Mouse (Mus musculus): ENCODE data around the gene Pdzd8. TPM values are rescaled to one million over a fixed set of nuclear protein-coding genes. Genes with fewer than 3 reads are reported as not detected.
A peak's percentile ranks its signal among the peaks of the same experiment; 100 is the strongest.

Gene Pdzd8
- polyA plus RNA-seq, 1 experiment from 2014 or later: 10.4 TPM

DNA sequence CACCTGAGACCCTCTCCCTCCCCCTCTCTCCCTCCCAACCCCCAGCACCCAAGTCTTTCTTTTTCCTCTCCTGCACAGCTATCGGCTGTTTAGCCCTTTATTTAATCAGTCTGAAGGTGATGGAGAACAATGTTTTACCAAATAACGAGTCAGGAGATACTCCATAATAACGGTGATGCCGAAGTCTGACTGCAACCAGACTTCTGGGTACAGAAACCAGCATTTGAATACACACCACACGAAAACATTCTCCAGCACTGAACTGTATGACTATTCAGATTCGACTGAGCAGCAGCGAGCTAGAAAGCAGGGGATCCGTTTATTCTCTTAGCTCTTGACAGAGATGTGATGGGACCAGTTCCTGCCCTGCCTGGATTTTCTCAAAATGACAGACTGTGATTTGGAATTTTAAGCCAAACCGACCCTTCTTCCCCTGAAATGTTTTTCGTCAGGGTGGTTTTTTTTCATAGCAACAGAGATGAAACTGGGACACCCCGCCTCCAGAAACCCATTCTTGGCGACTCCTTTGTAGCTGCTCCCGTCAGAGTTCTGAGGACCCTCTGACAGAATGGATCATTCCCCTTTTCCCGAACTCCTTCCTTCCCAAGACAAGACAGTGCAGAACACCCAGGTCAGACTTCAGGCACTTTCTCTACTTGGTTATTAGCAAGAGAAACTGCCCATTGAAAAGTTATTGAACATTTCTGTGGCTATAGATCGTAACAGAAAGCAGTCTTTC is 5.7 kb upstream of the Pdzd8 start:
- no peak overlapping the region for H3K27ac ChIP-seq (replicated peaks)
- no peaks in the 10 kb centered on the region for H3K9me3 ChIP-seq
- H3K36me3 ChIP-seq: no peaks in the 10 kb centered on the region
- no peak for ATAC-seq (ENCODE audit: low read depth)
- no peak overlapping the region for H3K9ac ChIP-seq
- no peaks in the 10 kb centered on the region for H3K27me3 ChIP-seq
- H3K4me1 ChIP-seq (replicated peaks): peaks cover 7% of the 10 kb centered on the region; the same call in 1 of the 2 replicates
- no peak overlapping the region for H3K4me2 ChIP-seq
- no peak overlapping the region for H3K4me3 ChIP-seq
- 78% methylated on average over 15 of the region's 15 CpGs for WGBS

DNA sequence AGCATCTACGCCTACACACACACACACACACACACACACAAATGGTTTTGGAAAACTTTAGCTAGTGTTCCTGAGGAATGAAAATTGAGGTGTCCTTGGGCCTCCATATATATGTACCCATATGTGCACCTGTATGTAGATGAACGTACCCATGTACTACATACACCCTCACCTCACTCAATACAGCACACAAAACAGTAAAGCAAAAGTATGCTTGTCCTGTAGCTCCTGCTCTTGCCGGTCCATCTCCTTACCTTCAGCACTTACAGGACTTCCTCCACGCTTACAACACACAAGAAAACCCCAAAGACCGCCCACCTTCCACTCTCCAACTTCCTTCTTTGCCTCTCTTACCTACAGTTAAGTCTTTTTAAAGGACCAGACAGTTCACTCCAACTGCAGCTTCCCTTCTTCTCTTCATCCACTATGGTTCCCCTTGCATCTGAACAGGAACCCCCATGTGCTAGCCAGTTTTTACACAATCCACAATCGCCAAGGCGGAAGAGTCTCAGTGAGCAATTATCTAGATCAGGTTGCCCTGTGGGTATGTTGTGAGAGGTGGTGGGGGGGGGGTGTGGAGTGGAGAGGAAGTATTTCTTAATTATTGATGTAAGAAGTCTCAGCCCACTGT is 4.8 kb upstream of the Pdzd8 start:
- Histone ChIP-seq H3K4me3 (no peak overlapping the region), H3K4me1 (replicated peaks) (peaks cover 8% of the 10 kb centered on the region; the same call in 1 of the 2 replicates), H3K27ac (replicated peaks) (no peak overlapping the region), H3K9ac (no peak overlapping the region), H3K9me3 (no peaks in the 10 kb centered on the region), H3K36me3 (no peaks in the 10 kb centered on the region), H3K4me2 (no peak overlapping the region), H3K27me3 (no peaks in the 10 kb centered on the region)
- WGBS: 88% methylated on average over 7 of the region's 7 CpGs
- no peak for ATAC-seq (ENCODE audit: low read depth)

DNA sequence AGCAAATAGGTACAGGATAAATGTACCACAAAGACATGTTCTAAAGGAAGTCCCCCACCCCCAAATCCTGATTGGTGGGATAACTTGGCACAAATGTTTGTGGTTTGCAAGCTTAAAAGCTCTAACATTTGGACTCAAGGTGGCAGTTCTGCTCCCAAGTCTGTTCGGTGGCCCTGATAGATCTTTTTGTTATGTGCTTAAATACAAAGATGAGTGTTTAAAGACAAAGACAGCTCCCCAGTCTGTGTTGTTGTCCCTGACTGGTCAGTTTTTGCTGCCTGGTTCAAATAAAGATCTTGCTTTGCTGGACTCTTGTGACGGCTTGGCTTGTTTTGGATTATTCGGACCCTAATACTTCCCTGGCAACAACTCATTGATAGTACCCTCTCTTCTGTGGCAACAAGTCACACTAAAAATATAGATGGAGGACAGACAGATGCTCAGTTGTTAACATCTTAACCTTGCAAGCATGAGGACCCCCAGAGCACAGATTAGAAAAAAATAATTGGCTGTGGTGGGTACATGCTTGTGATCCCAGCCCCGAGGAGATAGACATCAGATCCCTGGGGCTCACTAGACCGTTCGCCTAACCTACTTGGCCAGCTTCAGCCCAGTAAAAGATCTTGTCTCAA is 3.9 kb upstream of the Pdzd8 start:
- Histone ChIP-seq H3K4me3 (no peak overlapping the region), H3K9ac (no peak overlapping the region), H3K36me3 (no peaks in the 10 kb centered on the region), H3K27me3 (no peaks in the 10 kb centered on the region), H3K9me3 (no peaks in the 10 kb centered on the region), H3K4me2 (no peak overlapping the region), H3K27ac (replicated peaks) (no peak overlapping the region), H3K4me1 (replicated peaks) (peaks cover 13% of the 10 kb centered on the region)
- WGBS: 86% methylated on average over 6 of the region's 6 CpGs
- no peak for ATAC-seq (ENCODE audit: low read depth)

DNA sequence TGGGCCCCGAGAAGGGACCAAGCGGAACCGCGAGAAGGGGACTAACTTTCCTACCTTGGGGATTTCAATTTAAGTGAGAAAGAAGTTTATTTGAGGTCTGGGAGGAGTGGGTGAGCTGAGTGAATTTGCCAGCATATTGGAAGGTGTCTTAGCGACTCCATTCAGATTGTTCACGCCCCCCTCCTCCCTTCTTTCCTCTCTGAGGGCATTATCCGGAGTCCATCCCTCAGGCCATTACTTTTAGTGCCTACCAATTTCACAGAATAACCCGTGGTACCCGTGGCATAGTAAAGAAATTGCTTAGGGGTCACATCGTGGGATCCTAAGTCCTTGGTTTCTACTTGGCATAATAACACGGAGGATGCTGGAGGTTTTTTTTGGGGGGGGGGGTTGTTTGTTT is 745 bp upstream of the Pdzd8 start:
- Histone ChIP-seq H3K4me2 (peak overlapping the region; percentile 74), H3K4me1 (replicated peaks) (peaks cover 42% of the 10 kb centered on the region), H3K27me3 (no peaks in the 10 kb centered on the region), H3K27ac (replicated peaks) (peak overlapping the region; percentile 96), H3K9me3 (no peaks in the 10 kb centered on the region), H3K9ac (peak overlapping the region; percentile 87), H3K4me3 (peak overlapping the region; percentile 79), H3K36me3 (no peaks in the 10 kb centered on the region)
- WGBS: under 1% methylated on average over 11 of the region's 11 CpGs
- peak; percentile 9 for ATAC-seq (ENCODE audit: low read depth)

DNA sequence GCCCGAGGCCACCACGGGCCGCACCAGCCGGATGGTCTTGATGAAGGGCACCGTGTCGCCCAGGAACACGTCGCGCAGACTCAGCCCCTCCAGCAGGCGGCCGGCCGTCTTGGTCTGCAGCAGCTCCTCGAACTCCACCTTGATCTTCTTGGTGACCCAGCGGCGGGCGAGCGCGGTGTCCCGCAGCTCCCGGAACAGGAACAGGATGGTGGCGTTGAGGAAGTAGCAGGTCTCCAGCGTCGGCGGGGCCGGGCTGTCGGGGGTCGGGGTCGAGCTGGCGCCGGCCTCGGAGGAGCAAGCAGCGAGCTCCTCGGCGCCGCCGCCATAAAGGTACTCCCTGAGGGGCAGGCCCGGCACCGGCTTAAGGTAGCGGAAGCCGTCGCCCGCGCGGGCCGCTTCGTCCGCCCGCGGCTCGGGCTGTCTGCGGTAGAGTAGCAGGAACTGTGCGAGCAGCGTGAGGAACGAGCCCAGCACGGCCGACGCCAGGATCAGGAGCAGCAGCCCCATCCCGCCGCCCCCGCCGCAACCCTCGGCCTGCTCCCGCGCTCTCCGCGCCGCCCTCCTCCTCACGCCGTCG is 411 bp downstream of the Pdzd8 start:
- 0% methylated on average over 65 of the region's 70 CpGs for WGBS
- peak; percentile 66 for ATAC-seq (ENCODE audit: low read depth)
- Histone ChIP-seq H3K9ac (peak overlapping the region; percentile 87), H3K36me3 (no peaks in the 10 kb centered on the region), H3K9me3 (no peaks in the 10 kb centered on the region), H3K27me3 (no peaks in the 10 kb centered on the region), H3K27ac (replicated peaks) (peak overlapping the region; percentile 96), H3K4me1 (replicated peaks) (peaks cover 48% of the 10 kb centered on the region), H3K4me3 (peak overlapping the region; percentile 79), H3K4me2 (peak overlapping the region; percentile 100)

DNA sequence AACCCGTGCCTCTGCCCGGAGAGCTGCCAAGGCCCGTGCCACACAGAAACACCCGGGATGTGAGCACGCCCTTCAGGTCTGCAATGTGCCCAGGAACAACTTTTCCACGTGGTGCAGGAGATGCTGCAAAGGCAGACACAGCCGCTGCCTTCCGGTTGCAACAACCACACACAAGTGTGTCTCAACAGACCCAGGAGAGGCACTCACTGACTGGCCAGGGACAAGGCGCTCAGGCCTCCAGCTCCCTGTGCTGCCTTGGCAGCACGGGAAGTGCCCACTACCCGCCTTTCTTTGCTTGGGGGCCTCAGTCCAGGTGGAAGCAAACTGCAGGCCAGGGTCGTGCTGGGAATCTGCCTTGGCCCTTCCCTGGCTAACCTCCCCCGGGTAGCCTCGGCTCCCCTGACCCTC is 1.3 kb downstream of the Pdzd8 start:
- H3K4me2 ChIP-seq: peak overlapping the region; percentile 100
- H3K4me3 ChIP-seq: peak overlapping the region; percentile 79
- H3K9me3 ChIP-seq: no peaks in the 10 kb centered on the region
- peaks cover 48% of the 10 kb centered on the region for H3K4me1 ChIP-seq (replicated peaks)
- H3K9ac ChIP-seq: peak overlapping the region; percentile 87
- under 1% methylated on average over 14 of the region's 14 CpGs for WGBS
- H3K27ac ChIP-seq (replicated peaks): no peak overlapping the region
- H3K36me3 ChIP-seq: no peaks in the 10 kb centered on the region
- no peak for ATAC-seq (ENCODE audit: low read depth)
- no peaks in the 10 kb centered on the region for H3K27me3 ChIP-seq

DNA sequence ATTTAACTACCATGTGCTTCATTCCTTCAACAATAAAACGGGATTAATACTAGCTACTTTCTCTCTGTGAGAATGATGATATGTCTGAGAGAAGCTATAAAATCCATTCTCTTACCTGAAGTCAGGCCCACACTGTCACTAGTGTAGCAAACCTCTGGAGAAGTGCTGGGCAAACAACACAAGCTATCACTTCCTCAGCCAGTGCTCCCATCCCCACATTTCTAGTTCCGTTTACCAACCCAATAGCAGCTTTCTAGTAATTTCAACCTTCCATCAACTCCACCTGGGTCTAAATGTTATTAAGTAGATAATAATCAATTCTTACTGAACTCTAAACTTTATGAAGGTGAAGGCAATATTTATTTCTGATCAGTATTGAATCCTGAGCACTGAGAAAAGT is 2.6 kb downstream of the Pdzd8 start:
- H3K9me3 ChIP-seq: no peaks in the 10 kb centered on the region
- H3K27me3 ChIP-seq: no peaks in the 10 kb centered on the region
- H3K36me3 ChIP-seq: no peaks in the 10 kb centered on the region
- H3K27ac ChIP-seq (replicated peaks): no peak overlapping the region
- peak overlapping the region; percentile 79 for H3K4me3 ChIP-seq
- ATAC-seq (ENCODE audit: low read depth): no peak
- peak overlapping the region; percentile 54 for H3K9ac ChIP-seq
- 36% methylated on average over 2 of the region's 2 CpGs for WGBS
- H3K4me1 ChIP-seq (replicated peaks): peaks cover 48% of the 10 kb centered on the region
- peak overlapping the region; percentile 100 for H3K4me2 ChIP-seq

DNA sequence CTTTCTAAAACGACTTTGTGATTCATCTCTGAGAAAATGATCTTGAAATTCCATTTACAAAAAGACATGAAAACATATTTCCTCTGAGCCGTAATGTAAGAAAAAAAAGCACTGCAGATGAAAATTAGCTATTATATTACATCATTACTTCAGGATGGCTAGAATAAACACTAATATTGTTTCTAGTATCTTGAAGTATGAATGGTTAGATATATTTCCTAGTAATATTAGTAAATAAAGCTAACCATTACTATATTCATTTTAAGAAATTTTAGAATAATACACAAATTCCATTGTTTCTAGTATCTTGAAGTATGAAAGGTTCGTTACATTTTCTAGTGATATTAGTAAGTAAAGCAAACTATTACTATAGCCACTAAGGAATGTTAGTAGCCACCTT is 5.7 kb downstream of the Pdzd8 start:
- Histone ChIP-seq H3K4me1 (replicated peaks) (peaks cover 40% of the 10 kb centered on the region), H3K9ac (no peak overlapping the region), H3K9me3 (no peaks in the 10 kb centered on the region), H3K4me2 (no peak overlapping the region), H3K36me3 (no peaks in the 10 kb centered on the region), H3K4me3 (no peak overlapping the region), H3K27ac (replicated peaks) (no peak overlapping the region), H3K27me3 (no peaks in the 10 kb centered on the region)
- 82% methylated on average over 3 of the region's 3 CpGs for WGBS
- ATAC-seq (ENCODE audit: low read depth): no peak

DNA sequence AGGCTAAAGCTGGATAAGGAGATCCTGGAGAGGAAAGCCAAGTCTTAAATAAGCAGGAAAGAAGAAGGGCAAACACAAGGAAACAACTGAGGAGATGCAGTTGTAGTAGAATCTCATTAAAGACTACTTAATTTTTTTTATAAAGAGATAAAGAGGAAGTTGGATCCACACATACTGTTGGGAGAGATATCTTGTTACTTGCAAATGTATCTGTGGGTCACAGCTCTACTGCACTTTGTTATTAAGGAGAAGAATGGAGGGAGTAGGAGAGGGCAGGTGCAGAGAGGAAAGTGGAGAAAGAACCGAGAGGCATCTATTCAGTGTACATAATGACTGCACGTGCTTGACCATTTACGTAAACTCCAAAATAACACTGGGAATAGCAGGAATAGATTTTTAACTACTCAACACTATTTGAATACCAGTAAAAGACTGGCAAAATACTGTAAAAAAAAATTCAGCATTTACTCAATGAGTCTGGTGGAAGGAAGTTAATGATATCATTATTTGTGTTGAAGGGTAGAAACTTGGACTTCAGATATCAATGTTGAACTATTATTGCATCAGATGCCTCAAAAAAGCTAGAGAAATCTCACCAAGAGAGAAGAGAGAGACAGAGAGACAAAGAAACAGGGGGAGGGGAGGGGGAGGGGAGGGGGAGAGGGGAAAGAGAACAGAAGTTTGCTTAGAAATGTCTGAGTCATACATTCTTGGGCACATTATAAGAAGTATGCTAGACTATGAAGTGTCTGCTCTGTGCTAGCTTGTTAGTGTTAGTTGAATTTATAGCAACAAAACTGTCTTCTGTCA is 7.5 kb downstream of the Pdzd8 start:
- 80% methylated on average over 3 of the region's 3 CpGs for WGBS
- ATAC-seq (ENCODE audit: low read depth): no peak

DNA sequence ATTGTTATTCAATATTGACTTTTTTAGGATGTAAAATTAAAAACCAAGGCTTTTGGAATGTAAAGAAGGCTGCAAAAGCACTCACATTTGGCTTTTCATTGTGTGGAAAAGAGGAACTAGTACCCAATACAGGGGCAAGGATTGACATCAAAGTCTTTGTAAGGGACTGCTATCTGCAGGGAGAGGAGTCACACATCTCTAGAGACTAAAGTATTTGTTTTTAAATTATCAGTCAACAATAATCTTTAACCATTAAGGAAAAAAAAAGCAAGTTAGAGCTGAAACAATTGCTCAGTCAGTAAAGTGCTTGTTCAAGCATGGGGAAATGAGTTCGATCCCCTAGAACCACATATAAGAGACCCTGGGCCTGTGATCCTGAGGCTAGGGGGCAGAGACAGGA is 8.9 kb downstream of the Pdzd8 start:
- Histone ChIP-seq H3K4me1 (replicated peaks) (peaks cover 10% of the 10 kb centered on the region), H3K27ac (replicated peaks) (no peak overlapping the region), H3K27me3 (no peaks in the 10 kb centered on the region), H3K4me2 (no peak overlapping the region), H3K4me3 (no peak overlapping the region), H3K9ac (no peak overlapping the region), H3K9me3 (no peaks in the 10 kb centered on the region), H3K36me3 (no peaks in the 10 kb centered on the region)
- ATAC-seq (ENCODE audit: low read depth): no peak
- WGBS: 94% methylated on average over 1 of the region's 1 CpGs

More for the DNA sequence above, 7.5 kb downstream of the Pdzd8 start:
- H3K4me1 ChIP-seq (replicated peaks): peaks cover 21% of the 10 kb centered on the region
- no peak overlapping the region for H3K4me2 ChIP-seq
- no peak overlapping the region for H3K9ac ChIP-seq
- no peaks in the 10 kb centered on the region for H3K9me3 ChIP-seq
- H3K27ac ChIP-seq (replicated peaks): no peak overlapping the region
- H3K27me3 ChIP-seq: no peaks in the 10 kb centered on the region
- H3K36me3 ChIP-seq: no peaks in the 10 kb centered on the region
- H3K4me3 ChIP-seq: no peak overlapping the region

DNA sequence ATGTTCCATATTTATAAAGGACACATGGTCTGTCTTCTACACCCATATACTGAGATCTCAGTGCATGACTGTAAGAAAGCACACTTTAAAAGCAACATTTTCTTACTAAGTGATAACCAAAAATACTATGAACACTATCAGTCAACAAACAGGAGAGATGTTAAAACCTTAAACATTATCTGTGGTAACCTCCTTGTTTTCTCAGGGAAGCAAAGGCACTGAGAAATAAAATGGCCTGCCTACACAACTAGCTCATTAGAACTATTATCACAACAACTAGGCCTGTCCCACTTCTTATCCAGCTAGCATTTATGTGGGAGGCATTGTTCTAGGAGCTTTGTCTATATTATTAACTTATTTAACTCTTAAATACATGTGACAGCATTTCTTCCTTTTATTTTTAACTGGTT is 14.8 kb downstream of the Pdzd8 start:
- no peak overlapping the region for H3K9ac ChIP-seq
- no peak overlapping the region for H3K4me2 ChIP-seq
- no peaks in the 10 kb centered on the region for H3K9me3 ChIP-seq
- peaks cover 6% of the 10 kb centered on the region; the same call in 1 of the 2 replicates for H3K36me3 ChIP-seq
- H3K27ac ChIP-seq (replicated peaks): no peak overlapping the region
- H3K4me1 ChIP-seq (replicated peaks): no peaks in the 10 kb centered on the region
- no peaks in the 10 kb centered on the region for H3K27me3 ChIP-seq
- H3K4me3 ChIP-seq: no peak overlapping the region
- ATAC-seq (ENCODE audit: low read depth): no peak
